Mouse (Mus musculus): Measurements from ENCODE around the gene Amotl1. TPM values are rescaled to one million over a fixed set of nuclear protein-coding genes. Genes with fewer than 3 reads are reported as not detected.

Gene Amotl1
- total and polyA plus RNA-seq, 3 experiments, result 2.3 to 4.9 (median 3.1) TPM

DNA sequence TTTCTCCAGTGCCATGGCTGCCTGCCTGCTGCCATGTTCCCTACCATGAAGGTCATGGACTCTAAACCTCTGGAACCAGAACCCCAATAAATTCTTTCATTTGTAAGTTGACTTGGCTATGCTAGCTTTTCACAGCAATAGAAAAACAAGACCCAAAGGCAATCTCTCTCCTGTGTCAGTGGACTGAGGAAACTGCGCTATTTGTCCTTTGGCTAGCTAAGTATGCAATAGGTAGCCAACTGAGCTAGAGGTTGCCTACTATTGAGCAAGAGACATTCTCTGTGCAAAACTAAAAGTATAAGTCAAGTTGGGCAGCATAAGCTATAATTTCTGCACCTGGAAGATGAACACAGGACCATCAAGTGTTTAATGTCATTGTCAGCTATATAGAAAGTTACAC, 1.8 kb upstream of the Amotl1 start:
- no peak for DNase-seq (ENCODE audit: low spot score)
- ATAC-seq (ENCODE audit: extremely low read depth, insufficient number of reproducible peaks, low FRiP score, poor library complexity, severe bottlenecking), result no peak
- Histone ChIP-seq H3K36me3 (replicated peaks) (no peaks in the 10 kb centered on the region), H3K4me1 (ENCODE audit: insufficient read depth, low read depth, low read length) (no peaks in the 10 kb centered on the region), H3K9me3 (replicated peaks) (no peaks in the 10 kb centered on the region), H3K4me3 (ENCODE audit: low read depth, low read length) (no peak overlapping the region), H3K27me3 (ENCODE audit: insufficient read depth, low read length) (peaks cover 5% of the 10 kb centered on the region)
- TF ChIP-seq POLR2AphosphoS5 (IDR thresholded peaks at IDR 0.05; ENCODE audit: insufficient replicate concordance, low read depth, low read length) (no peak), GATA1 (IDR thresholded peaks at IDR 0.05; ENCODE audit: borderline replicate concordance, low read length) (no peak), TAL1 (conservative IDR thresholded peaks at IDR 0.05; ENCODE audit: low read depth, low read length) (no peak), GATA2 (IDR thresholded peaks at IDR 0.05; ENCODE audit: borderline replicate concordance, low read depth, low read length) (no peak), CTCF (IDR thresholded peaks at IDR 0.05; ENCODE audit: low read depth, low read length) (no peak)

DNA sequence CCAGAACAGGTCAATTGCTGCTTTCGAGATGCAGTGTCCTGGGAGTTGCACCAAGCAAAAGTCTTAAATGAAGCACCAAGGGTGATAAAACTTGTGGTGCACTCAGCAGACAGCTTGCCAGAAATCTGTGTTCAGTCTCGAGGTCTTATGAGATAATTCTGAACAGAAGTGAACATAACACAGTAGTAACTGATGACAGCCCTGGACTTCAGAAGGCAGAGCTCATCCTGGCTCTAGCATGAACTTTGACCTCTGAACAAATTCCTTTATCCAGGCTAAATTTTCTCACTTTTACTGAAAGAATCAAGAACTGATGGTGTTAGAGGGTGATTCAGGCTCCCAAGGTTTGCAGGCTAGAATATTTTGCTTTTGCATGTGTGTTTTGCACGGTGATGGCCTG, 1.2 kb upstream of the Amotl1 start:
- TF ChIP-seq GATA2 (IDR thresholded peaks at IDR 0.05; ENCODE audit: borderline replicate concordance, low read depth, low read length), result no peak
- TF ChIP-seq CTCF (IDR thresholded peaks at IDR 0.05; ENCODE audit: low read depth, low read length), result no peak
- TF ChIP-seq POLR2AphosphoS5 (IDR thresholded peaks at IDR 0.05; ENCODE audit: insufficient replicate concordance, low read depth, low read length), result no peak
- TF ChIP-seq TAL1 (conservative IDR thresholded peaks at IDR 0.05; ENCODE audit: low read depth, low read length), result no peak
- no peak for TF ChIP-seq GATA1 (IDR thresholded peaks at IDR 0.05; ENCODE audit: borderline replicate concordance, low read length)
- H3K36me3 ChIP-seq (replicated peaks), result no peaks in the 10 kb centered on the region
- ATAC-seq (ENCODE audit: extremely low read depth, insufficient number of reproducible peaks, low FRiP score, poor library complexity, severe bottlenecking) (no peak), DNase-seq (ENCODE audit: low spot score) (no peak)
- no peaks in the 10 kb centered on the region for H3K4me1 ChIP-seq (ENCODE audit: insufficient read depth, low read depth, low read length)
- H3K27me3 ChIP-seq (ENCODE audit: insufficient read depth, low read length), result peaks cover 5% of the 10 kb centered on the region
- no peak overlapping the region for H3K4me3 ChIP-seq (ENCODE audit: low read depth, low read length)
- H3K9me3 ChIP-seq (replicated peaks), result no peaks in the 10 kb centered on the region

DNA sequence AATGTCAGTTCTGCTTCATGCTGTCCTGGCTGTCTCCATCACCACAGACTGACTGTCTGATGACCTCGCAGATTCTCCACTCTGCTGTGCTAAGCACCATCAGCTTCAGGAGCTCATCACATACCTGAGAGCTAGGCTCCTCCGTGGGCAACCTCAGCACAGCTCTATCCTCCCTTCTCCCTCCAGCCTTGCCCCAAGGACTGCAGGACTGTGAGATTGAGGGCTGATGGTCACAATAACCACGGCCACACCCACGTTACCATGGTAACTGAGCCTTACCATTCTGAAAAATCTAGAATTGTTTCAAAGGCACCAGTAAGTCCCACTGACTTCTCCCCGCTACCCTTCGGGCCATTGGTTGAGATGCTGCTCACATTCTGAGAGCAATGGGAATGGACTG, 1.5 kb downstream of the Amotl1 start:
- H3K4me1 ChIP-seq (ENCODE audit: insufficient read depth, low read depth, low read length), result no peaks in the 10 kb centered on the region
- H3K4me3 ChIP-seq (ENCODE audit: low read depth, low read length), result no peak overlapping the region
- no peak for TF ChIP-seq TAL1 (conservative IDR thresholded peaks at IDR 0.05; ENCODE audit: low read depth, low read length)
- no peak for TF ChIP-seq GATA2 (IDR thresholded peaks at IDR 0.05; ENCODE audit: borderline replicate concordance, low read depth, low read length)
- DNase-seq (ENCODE audit: low spot score), result no peak
- no peaks in the 10 kb centered on the region for H3K36me3 ChIP-seq (replicated peaks)
- no peaks in the 10 kb centered on the region for H3K9me3 ChIP-seq (replicated peaks)
- ATAC-seq (ENCODE audit: extremely low read depth, insufficient number of reproducible peaks, low FRiP score, poor library complexity, severe bottlenecking), result no peak
- peaks cover 10% of the 10 kb centered on the region for H3K27me3 ChIP-seq (ENCODE audit: insufficient read depth, low read length)

DNA sequence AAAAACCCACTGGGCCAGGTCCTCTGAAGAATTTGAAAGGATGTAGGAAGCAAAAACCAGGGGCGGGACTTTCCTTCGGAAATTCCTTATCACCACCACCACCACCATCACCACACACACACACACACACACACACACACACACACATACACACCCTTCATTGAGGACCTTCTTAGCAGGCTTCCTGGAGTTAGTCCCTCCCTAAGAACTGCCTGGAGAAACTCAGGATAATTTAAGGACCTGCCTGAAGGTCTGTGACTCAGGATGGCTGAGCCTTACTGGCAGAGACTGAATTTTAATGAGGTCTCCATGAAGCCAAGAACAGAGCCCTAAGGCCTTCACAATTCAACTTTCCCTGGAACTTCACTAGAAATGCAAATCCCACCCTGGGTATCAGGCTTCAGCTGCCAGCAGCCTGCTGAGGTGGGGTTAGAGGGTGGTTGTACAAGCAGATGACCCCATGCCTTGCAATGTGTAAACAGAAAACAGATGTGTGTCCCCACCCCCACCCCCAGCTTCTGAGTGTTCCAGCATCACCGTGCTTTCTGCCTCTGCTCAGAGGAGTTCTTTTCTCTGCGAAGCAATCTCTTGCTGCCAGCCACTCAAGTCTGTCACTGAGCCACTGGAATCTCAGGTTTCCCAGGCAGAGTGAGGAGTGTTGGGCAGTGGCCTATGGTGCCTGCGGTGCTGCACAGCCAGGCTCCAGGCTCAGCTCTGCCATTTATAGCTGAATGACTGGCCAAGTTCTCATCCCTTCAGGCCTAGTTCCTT, 2.4 kb downstream of the Amotl1 start:
- no peak overlapping the region for H3K4me3 ChIP-seq (ENCODE audit: low read depth, low read length)
- TF ChIP-seq CTCF (IDR thresholded peaks at IDR 0.05; ENCODE audit: low read depth, low read length) (no peak), GATA2 (IDR thresholded peaks at IDR 0.05; ENCODE audit: borderline replicate concordance, low read depth, low read length) (no peak), POLR2AphosphoS5 (IDR thresholded peaks at IDR 0.05; ENCODE audit: insufficient replicate concordance, low read depth, low read length) (no peak), GATA1 (IDR thresholded peaks at IDR 0.05; ENCODE audit: borderline replicate concordance, low read length) (no peak), TAL1 (conservative IDR thresholded peaks at IDR 0.05; ENCODE audit: low read depth, low read length) (no peak)
- DNase-seq (ENCODE audit: low spot score) (no peak), ATAC-seq (ENCODE audit: extremely low read depth, insufficient number of reproducible peaks, low FRiP score, poor library complexity, severe bottlenecking) (no peak)
- no peaks in the 10 kb centered on the region for H3K36me3 ChIP-seq (replicated peaks)
- H3K4me1 ChIP-seq (ENCODE audit: insufficient read depth, low read depth, low read length), result no peaks in the 10 kb centered on the region
- H3K9me3 ChIP-seq (replicated peaks), result no peaks in the 10 kb centered on the region
- H3K27me3 ChIP-seq (ENCODE audit: insufficient read depth, low read length), result peaks cover 10% of the 10 kb centered on the region

DNA sequence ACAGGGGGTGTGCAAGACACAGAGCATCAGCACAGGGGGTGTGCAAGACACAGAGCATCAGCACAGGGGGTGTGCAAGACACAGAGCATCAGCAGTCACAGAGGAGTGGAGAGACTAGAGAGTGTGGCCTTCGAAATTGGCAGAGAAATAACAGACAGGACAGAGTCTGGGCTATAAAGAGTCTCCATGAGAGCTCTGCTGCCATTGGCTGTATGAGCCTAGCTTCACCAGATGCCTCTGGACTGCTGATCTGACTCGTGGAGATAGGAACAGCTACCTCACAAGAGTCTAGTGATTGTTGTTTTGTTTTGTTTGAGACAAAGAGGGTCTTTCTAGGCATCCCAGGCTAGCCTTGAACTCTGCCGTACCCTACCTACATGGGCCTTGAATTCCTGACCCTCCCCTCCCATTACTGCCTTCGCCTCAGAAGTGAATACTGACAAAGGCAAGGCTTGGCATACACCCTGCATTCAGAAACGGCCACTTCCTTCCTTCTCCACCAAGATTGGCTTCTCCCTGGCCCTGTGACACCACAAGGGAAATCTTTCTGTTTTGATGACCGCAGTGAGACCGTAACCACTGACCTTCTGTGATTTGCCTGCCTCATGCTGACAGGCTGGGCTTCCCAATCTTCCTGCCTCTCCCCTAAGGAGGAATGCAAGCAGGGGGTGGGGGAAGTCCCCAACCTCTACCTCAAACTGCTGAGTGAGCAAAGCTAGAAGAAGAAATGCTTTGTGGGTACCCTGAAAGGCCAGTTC, 3.4 kb downstream of the Amotl1 start:
- Histone ChIP-seq H3K4me3 (ENCODE audit: low read depth, low read length) (no peak overlapping the region), H3K4me1 (ENCODE audit: insufficient read depth, low read depth, low read length) (no peaks in the 10 kb centered on the region), H3K27me3 (ENCODE audit: insufficient read depth, low read length) (peaks cover 10% of the 10 kb centered on the region), H3K9me3 (replicated peaks) (no peaks in the 10 kb centered on the region), H3K36me3 (replicated peaks) (no peaks in the 10 kb centered on the region)
- DNase-seq (ENCODE audit: low spot score) (no peak), ATAC-seq (ENCODE audit: extremely low read depth, insufficient number of reproducible peaks, low FRiP score, poor library complexity, severe bottlenecking) (no peak)
- TF ChIP-seq GATA1 (IDR thresholded peaks at IDR 0.05; ENCODE audit: borderline replicate concordance, low read length) (no peak), TAL1 (conservative IDR thresholded peaks at IDR 0.05; ENCODE audit: low read depth, low read length) (no peak), GATA2 (IDR thresholded peaks at IDR 0.05; ENCODE audit: borderline replicate concordance, low read depth, low read length) (no peak), CTCF (IDR thresholded peaks at IDR 0.05; ENCODE audit: low read depth, low read length) (no peak), POLR2AphosphoS5 (IDR thresholded peaks at IDR 0.05; ENCODE audit: insufficient replicate concordance, low read depth, low read length) (no peak)

DNA sequence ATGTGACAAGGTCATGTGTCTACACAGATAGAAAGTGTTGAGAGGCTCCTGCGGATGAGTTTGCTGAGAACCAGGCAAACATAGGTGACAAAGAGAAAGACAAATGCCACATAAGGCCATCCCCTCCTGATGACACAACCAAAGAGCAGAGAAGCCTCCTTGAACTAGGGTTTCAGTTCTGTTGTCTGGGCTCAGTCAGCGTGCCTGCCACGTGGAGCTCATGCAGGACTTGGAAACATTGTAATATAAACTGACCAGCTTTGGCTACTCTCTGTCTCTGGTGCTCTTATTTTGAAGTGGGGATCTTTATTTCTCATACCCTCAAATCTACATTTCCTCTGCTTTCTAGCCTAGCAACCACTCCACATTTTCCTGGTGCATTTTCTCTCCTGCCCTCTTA, 8.6 kb downstream of the Amotl1 start:
- peaks cover 9% of the 10 kb centered on the region for H3K27me3 ChIP-seq (ENCODE audit: insufficient read depth, low read length)
- TF ChIP-seq CTCF (IDR thresholded peaks at IDR 0.05; ENCODE audit: low read depth, low read length), result no peak
- TF ChIP-seq GATA1 (IDR thresholded peaks at IDR 0.05; ENCODE audit: borderline replicate concordance, low read length), result no peak
- TF ChIP-seq GATA2 (IDR thresholded peaks at IDR 0.05; ENCODE audit: borderline replicate concordance, low read depth, low read length), result no peak
- H3K9me3 ChIP-seq (replicated peaks), result no peaks in the 10 kb centered on the region
- no peak for ATAC-seq (ENCODE audit: extremely low read depth, insufficient number of reproducible peaks, low FRiP score, poor library complexity, severe bottlenecking)
- H3K4me1 ChIP-seq (ENCODE audit: insufficient read depth, low read depth, low read length), result no peaks in the 10 kb centered on the region
- DNase-seq (ENCODE audit: low spot score), result no peak
- H3K4me3 ChIP-seq (ENCODE audit: low read depth, low read length), result no peak overlapping the region
- no peaks in the 10 kb centered on the region for H3K36me3 ChIP-seq (replicated peaks)

Data from G1E (cell line).